Mouse (Mus musculus) induced T-regulatory cell, adult 2 months (primary cell): ENCODE results near the gene Btf3.

Source experiments
- DNase-seq: peaks from one replicate; pipeline ENCODE4 v3.0.0-alpha.2; 2012; ENCODE audit warnings: low read depth

Gene Btf3

DNA sequence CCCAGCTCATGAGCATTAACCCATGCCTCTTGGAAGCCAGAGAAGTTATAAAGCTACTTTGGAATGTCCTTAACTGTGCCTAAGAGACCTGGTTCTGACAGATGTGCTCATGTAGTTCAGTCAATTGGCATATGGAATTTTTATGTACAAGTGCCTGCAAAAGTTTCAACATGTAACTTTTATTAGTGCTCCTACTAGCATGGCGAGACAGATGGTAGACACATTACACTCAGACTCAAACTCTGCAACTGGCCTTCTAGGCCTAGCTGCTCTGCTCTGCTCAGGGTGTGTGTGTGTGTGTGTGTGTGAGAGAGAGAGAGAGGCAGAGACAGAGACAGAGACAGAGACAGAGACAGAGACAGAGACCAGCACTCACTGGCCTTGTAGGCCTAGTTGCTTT is 19.4 kb upstream of the Btf3 start:
- DNase-seq, result no peak

- DNase-seq, result peak; percentile 58
These were observed 15.3 kb upstream of the Btf3 start for GRCm38 (mm10) chr13:98332106-98332505.

DNA sequence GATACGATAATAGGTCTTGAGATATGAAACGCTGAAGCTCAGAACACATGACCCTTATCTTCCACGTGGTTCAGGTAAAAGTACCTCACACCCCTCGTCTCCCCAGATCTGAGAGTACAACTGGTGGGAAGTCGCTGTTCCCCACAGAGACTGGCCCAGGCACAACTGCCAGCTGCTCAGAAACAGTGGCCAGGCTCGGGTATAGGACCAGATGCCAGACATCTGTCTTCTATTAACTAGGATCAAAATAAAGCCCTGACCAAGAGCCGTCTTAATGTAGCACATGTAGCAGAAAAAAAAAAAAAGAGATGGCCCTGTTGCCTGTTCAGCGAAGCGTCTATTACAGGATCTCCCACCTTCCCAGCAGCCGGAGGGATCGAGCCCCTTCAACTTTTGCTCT is 8.2 kb upstream of the Btf3 start:
- DNase-seq, result no peak

- DNase-seq, result no peak
These were observed 1.1 kb upstream of the Btf3 start for GRCm38 (mm10) chr13:98317911-98318310.

- DNase-seq, result no peak
These were observed 456 bp upstream of the Btf3 start for GRCm38 (mm10) chr13:98317246-98317677.

- DNase-seq, result no peak
These were observed 696 bp downstream of the Btf3 start for GRCm38 (mm10) chr13:98316140-98316479.

- no peak for DNase-seq
These were observed 1.7 kb downstream of the Btf3 start for GRCm38 (mm10) chr13:98315124-98315523.

- no peak for DNase-seq
These were observed 3.2 kb downstream of the Btf3 start for GRCm38 (mm10) chr13:98313631-98314030.

GRCm38 (mm10) chr13:98311597-98311996 is 5.2 kb downstream of the Btf3 start:
- no peak for DNase-seq

DNA sequence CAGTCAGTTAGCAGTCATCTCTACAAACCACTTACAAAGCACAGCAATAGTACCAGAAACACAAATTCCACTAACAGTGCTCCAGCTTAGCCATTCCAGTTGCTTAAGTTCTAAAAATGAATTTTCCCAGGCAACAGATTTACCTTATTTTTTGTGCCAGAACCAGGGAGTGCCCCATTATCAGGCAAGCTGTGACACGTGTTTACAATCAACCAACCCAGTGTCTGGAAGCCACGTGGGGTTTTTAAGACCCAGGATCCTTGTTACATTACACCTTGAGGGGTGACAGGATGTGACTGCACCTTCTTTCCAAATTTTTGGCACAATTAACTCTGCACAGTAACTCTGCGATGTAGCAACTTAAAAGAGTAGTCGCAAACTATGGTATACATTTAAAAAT is 8.1 kb downstream of the Btf3 start:
- DNase-seq, result no peak

- no peak for DNase-seq
These were observed 8.8 kb downstream of the Btf3 start for GRCm38 (mm10) chr13:98308004-98308403.

- no peak for DNase-seq
These were observed 9.8 kb downstream of the Btf3 start for GRCm38 (mm10) chr13:98306852-98307475.

DNA sequence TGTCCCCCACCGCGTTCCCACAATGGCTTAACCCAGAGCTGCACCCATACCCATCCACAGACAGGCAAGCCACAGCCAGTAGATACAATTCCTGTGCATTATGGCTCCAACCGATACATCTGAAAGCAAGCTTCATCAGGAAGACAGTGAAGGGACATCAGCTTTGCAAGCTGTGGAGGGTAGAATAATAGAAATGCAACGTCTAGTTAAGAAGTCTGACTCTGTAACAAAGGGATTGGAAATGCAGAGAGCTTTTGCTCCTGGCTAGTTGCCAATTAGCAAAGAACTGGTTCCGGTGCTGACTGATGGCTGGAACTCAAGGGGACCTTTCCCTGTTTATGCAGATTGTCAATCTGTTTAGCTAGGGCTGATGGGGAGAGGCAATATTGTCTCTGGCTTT is 10.4 kb downstream of the Btf3 start:
- no peak for DNase-seq

DNA sequence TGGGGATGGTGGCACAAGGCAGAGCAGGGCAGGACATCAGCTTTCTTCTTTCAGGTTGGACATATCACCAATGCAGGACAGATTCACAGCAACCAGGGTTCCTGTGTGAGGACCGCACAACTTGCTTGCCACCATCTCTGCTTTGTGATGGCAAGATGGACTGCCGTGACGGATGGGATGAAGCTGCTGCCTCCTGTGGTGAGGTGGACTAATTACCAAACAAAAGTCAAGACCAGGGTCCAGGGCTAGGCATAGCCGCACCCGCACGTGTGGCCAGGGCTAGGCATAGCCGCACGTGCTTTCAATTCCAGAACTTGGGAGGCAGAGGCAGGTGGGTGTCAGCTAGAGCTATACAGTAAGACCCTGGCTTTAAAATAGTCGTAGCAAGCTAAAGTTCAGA is 11.5 kb downstream of the Btf3 start:
- DNase-seq, result no peak

DNA sequence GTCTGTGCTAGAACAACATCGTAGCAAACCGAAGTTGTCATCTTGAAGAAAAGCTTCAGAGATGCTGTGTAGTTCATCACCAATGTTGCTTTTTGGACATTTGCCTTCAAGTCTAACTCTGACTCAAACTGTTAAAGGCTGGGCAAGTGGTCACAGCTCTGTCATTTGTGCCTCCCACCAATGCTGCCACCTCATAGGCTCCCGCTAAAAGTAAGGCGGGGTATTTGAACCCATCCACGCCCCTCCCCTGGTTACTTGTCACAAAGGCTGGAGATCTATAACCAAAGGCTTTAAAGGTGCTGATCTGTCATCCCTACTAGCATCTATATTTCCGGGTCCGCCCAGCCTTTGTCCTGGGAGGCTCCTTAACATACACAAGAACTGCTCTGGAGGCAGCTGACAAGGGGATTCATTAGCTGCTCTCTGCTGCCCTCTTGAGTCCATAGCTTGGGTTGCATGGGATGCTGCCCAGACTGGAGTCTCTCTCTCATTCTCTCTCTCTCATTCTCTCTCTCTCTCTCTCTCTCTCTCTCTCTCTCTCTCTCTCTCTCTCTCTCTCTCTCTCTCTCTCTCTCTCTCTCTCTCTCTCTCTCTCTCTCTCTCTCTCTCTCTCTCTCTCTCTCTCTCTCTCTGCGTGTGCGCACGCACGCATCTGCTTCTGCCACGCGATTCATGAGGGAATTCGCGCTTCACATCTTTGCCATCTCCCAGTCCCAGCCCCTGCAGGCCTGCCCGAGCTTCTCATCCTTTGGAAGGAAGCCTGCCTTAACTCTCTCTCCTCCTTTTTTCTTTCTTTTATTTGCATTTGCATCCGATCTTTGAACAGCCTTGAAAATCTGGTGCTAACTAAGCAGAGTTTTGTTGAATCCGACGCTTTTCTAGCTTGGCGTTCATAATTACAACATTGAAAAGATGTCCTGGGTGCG is 17.7 kb downstream of the Btf3 start:
- DNase-seq, result peak; percentile 85

GRCm38 (mm10) chr13:98297883-98298482 is 18.8 kb downstream of the Btf3 start:
- peak; percentile 31 for DNase-seq

DNA sequence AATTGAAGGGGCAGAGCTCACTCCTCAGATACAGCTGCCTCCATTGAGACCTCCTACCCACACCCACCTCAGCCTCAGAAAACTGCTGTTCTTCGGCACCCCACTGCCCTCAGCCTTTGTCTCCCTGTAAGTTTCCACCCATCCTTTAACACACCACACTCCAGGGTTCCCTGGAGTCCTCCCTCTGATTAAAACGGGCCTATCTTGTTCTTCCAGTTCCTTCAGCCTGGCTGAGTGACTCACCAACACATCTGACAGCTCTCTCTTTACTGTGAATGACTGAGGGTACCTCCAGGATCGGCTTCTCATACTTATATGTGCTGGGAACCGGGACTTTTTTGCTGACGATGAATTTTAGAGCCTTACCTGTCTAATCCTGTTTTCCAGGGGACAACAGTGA is 20.7 kb downstream of the Btf3 start:
- DNase-seq, result no peak

GRCm38 (mm10) chr13:98291712-98292111 is 25.1 kb downstream of the Btf3 start:
- no peak for DNase-seq

GRCm38 (mm10) chr13:98290719-98291118 is 26.1 kb downstream of the Btf3 start:
- DNase-seq, result peak; percentile 24

DNA sequence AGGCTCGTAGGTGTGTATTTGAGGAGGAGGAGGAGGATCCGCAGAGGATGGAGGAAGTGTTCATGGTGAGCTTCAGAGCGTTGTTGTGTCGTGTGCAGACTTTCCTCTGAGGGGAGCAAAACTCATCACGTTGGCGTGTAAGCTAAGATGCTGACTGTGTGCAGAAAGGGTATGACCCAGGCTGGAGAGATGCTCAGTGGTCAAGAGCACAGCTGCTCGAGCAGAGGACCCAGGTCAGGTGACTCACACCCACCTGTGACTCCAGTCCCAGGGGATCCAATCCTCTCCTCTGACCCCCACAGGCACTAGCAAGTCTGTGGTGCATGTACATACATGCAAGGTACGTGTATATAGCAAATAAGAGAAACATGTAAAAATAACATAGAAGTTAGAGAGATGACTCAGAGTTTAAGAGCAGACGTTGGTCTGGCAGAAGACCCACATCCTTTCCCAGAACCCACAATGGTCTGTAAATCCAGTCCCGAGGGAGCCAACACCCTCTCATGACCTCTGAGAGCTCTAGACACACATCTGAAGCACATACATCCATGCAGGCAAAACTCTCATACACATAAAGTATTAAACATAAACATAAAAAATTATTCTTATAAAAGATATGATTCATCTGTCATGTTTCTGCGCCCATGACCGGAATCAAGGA is 35.7 kb downstream of the Btf3 start:
- DNase-seq, result no peak

- no peak for DNase-seq
These were observed 37.1 kb downstream of the Btf3 start, which contains the start of gene Gm21976 for GRCm38 (mm10) chr13:98279686-98280085. Gene Gm21976, plus strand, starts transcription at chr13:98279887.

- peak; percentile 52 for DNase-seq
These were observed 39.3 kb downstream of the Btf3 start for GRCm38 (mm10) chr13:98277501-98277900.

DNA sequence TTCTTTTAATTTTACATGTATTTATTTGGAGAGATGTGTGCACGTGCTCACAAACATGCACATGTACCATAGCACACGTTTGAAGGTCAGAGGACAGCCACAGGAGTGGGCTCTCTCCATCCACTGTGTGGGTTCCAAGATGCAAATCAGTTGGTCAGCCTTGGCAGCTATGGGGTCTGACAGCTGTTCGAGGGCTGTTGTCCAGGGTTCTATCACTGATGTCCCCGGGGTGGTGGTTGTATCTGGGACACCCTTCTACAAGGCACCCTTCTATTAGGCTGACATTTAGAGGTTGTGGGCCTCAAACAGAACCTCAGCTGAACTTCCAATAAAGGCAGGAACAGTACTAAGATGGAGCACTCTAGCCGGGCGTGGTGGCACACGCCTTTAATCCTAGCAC is 40.6 kb downstream of the Btf3 start:
- DNase-seq, result no peak
